8 mouse cellular contexts compared by ENCODE assay signal in genomic region chr16:23403008-23403755, GRCm38 (mm10). TPM values are rescaled to one million over a fixed set of nuclear protein-coding genes. Genes with fewer than 3 reads are reported as not detected.
DNase-seq lines count a peak whose midpoint lies in the region; ATAC-seq and TF ChIP-seq lines count a peak whose summit lies in the region.

No protein-coding gene starts in this region.

- no peak overlapping the region for H3K4me3 ChIP-seq in kidney, embryonic 16.5 days (ENCODE audit: low read length)
- H3K4me3 ChIP-seq in limb, embryonic 14.5 days (replicated peaks; ENCODE audit: low read length) = no peak overlapping the region
- no peak overlapping the region for H3K4me3 ChIP-seq in neural tube, embryonic 11.5 days (ENCODE audit: low read depth, low read length)

- no peak overlapping the region for H3K9ac ChIP-seq in kidney, embryonic 16.5 days (replicated peaks; ENCODE audit: low read length)
- no peak overlapping the region for H3K9ac ChIP-seq in limb, embryonic 14.5 days (ENCODE audit: low read depth, low read length, severe bottlenecking)
- no peak overlapping the region for H3K9ac ChIP-seq in neural tube, embryonic 11.5 days (ENCODE audit: low read length)

- ATAC-seq in granulocyte monocyte progenitor cell, adult 5-6 weeks (replicated peaks; ENCODE audit: poor library complexity, severe bottlenecking) = peak; percentile 40; the same call in 1 of the 2 replicates
- peak; percentile 49; the same call in 1 of the 2 replicates for ATAC-seq in kidney, embryonic 16.5 days (ENCODE audit: low FRiP score, low TSS enrichment)
- ATAC-seq in limb, embryonic 14.5 days (ENCODE audit: low FRiP score, low read depth) = peak; percentile 41
- ATAC-seq in neural tube, embryonic 11.5 days (ENCODE audit: insufficient read depth, low FRiP score, low TSS enrichment) = no peak

- no peaks in the 10 kb centered on the region for H3K27me3 ChIP-seq in kidney, embryonic 16.5 days (ENCODE audit: insufficient read depth, low read length)
- H3K27me3 ChIP-seq in limb, embryonic 14.5 days (ENCODE audit: control insufficient read depth, insufficient read depth, low read length) = no peaks in the 10 kb centered on the region
- no peaks in the 10 kb centered on the region for H3K27me3 ChIP-seq in neural tube, embryonic 11.5 days (ENCODE audit: control insufficient read depth, insufficient read depth, low read length)

- 44% methylated on average over 8 of the region's 8 CpGs for WGBS in kidney, embryonic 16.5 days
- 43% methylated on average over 8 of the region's 8 CpGs for WGBS in limb, embryonic 14.5 days
- 57% methylated on average over 8 of the region's 8 CpGs for WGBS in neural tube, embryonic 11.5 days

- H3K27ac ChIP-seq in kidney, embryonic 16.5 days (ENCODE audit: low read length) = no peak overlapping the region
- H3K27ac ChIP-seq in limb, embryonic 14.5 days (replicated peaks; ENCODE audit: low read depth, low read length) = no peak overlapping the region
- no peak overlapping the region for H3K27ac ChIP-seq in neural tube, embryonic 11.5 days (ENCODE audit: low read depth, low read length)

- H3K4me1 ChIP-seq in kidney, embryonic 16.5 days (ENCODE audit: insufficient read depth, low read length) = peaks cover 16% of the 10 kb centered on the region
- H3K4me1 ChIP-seq in limb, embryonic 14.5 days (ENCODE audit: control insufficient read depth, insufficient read depth, low read length) = no peaks in the 10 kb centered on the region
- H3K4me1 ChIP-seq in neural tube, embryonic 11.5 days (ENCODE audit: control insufficient read depth, insufficient read depth, low read length) = no peaks in the 10 kb centered on the region

- no peak overlapping the region for H3K4me2 ChIP-seq in kidney, embryonic 16.5 days (replicated peaks; ENCODE audit: low read depth, low read length)
- no peak overlapping the region for H3K4me2 ChIP-seq in limb, embryonic 14.5 days (replicated peaks; ENCODE audit: low read depth, low read length, severe bottlenecking)
- H3K4me2 ChIP-seq in neural tube, embryonic 11.5 days (ENCODE audit: low read depth) = no peak overlapping the region

- TF ChIP-seq POLR2A in limb, embryonic 14.5 days (IDR thresholded peaks at IDR 0.05; ENCODE audit: borderline replicate concordance, extremely low read depth, insufficient read depth, insufficient read length) = no peak

- DNase-seq in 3134 (ENCODE audit: extremely low read depth, insufficient read length, low spot score) (peak; percentile 59), adipocyte (ENCODE audit: low spot score) (peak; percentile 85)
- peak; percentile 93 for DNase-seq in embryo, embryonic 10.5 days (ENCODE audit: low spot score)
- peak; percentile 87 for DNase-seq in limb, embryonic 14.5 days (ENCODE audit: low spot score)
- DNase-seq in neural tube, embryonic 11.5 days (ENCODE audit: low spot score) = peak; percentile 76
- peak; percentile 48 to 59 for DNase-seq in thymus, adult 18-20 months

- H3K9me3 ChIP-seq in kidney, embryonic 16.5 days (ENCODE audit: low read length) = no peaks in the 10 kb centered on the region
- no peaks in the 10 kb centered on the region for H3K9me3 ChIP-seq in limb, embryonic 14.5 days (ENCODE audit: control insufficient read depth, low read length)
- H3K9me3 ChIP-seq in neural tube, embryonic 11.5 days (ENCODE audit: control insufficient read depth, low read length) = no peaks in the 10 kb centered on the region

- H3K36me3 ChIP-seq in kidney, embryonic 16.5 days (ENCODE audit: insufficient read depth, low read length) = no peaks in the 10 kb centered on the region
- no peaks in the 10 kb centered on the region for H3K36me3 ChIP-seq in limb, embryonic 14.5 days (ENCODE audit: control insufficient read depth, insufficient read depth, low read length)
- no peaks in the 10 kb centered on the region for H3K36me3 ChIP-seq in neural tube, embryonic 11.5 days (ENCODE audit: control insufficient read depth, insufficient read depth, low read length)

RNA-seq across cellular contexts. Expression of gene Rtp1, which starts 25.8 kb away (rescaled TPM):
- total RNA-seq in granulocyte monocyte progenitor cell, adult 5-6 weeks (2014; fragmentation: Nextera tagmentation) = not detected in 2 replicates
- not detected in 2 replicates for total RNA-seq in granulocyte monocyte progenitor cell, adult 5-6 weeks (2017)
- polyA plus RNA-seq in kidney, embryonic 16.5 days (2015; fragmentation: Nextera tagmentation; extraction: Ambion mirVana) = 0.05 TPM in 1 of 2 replicates, not detected in the other
- 0.08 TPM in 1 of 2 replicates, not detected in the other for polyA plus RNA-seq in limb, embryonic 14.5 days (2012; rRNA removed)
- polyA plus RNA-seq in limb, embryonic 14.5 days (2014; fragmentation: Nextera tagmentation; extraction: Ambion mirVana) = not detected in 2 replicates
- not detected in 2 replicates for polyA plus RNA-seq in neural tube, embryonic 11.5 days (2014; fragmentation: Nextera tagmentation; extraction: Ambion mirVana)
